Mouse (Mus musculus) lung, postnatal 0 days (tissue): ENCODE data around the gene Grtp1.

ENCODE experiments used
- CTCF ChIP-seq: IDR thresholded peaks from 2 replicates; pipeline ENCODE4 v1.5.1; 2016; ENCODE audit warnings: antibody characterized with exemption, mild to moderate bottlenecking
- EP300 ChIP-seq: IDR thresholded peaks from 2 replicates; pipeline ENCODE4 v1.6.1; 2016; ENCODE audit warnings: antibody characterized with exemption, mild to moderate bottlenecking, control low read depth

DNA sequence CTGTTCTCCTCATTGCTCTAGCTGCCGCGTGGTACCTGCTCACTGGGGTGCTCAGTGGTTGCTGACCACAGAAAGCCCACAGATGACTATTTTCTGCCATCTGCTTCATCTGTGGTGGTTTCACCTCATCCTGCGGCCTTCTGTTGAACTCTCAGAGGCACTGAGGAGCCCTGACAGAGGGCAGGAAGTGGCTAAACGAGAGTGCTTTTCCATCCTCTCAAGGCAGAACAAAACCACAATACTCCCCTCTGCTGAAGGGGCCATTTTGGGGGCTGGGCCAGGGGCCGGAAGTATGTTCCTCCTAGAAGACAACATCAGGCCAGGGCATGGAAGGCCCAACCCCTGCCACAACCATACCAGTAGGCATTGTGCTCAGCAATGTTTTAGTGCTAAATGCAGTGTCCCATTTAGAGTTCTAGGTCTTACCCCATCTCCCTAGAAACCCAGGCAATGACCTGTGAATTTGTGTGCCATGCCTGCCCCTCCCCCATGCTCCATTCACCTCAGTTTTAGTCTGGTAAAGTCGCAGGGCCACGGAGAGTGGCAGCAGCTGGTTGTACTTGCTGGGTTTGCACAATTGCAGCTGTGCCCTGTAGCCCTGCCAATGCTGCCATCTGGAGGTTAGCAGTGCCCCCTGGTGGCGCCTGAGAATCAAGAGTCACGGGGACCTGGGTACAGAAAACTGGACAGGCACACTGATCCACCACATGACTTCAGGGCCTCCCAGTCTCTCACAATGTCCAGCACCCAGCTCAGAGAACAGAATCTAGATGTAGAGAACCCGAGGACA, 13.3 kb upstream of the Grtp1 start:
- TF ChIP-seq EP300, result no peak
- peak; percentile 96 for TF ChIP-seq CTCF
